Mouse (Mus musculus) right cerebral cortex, adult 2 months (tissue): ENCODE data around the gene Slc38a7.
"Not testable (repeated sequence)": the region's sequence is repeated elsewhere in the genome, so short reads cannot be mapped to it uniquely, and the experiment has no call there.

Source experiments
- DNase-seq, 2 experiments: peaks; one replicate each; pipeline ENCODE4 v3.0.0; 2021 to 2022; ENCODE audit warnings: low spot score in 2 of 2

Slc38a7 gene

DNA sequence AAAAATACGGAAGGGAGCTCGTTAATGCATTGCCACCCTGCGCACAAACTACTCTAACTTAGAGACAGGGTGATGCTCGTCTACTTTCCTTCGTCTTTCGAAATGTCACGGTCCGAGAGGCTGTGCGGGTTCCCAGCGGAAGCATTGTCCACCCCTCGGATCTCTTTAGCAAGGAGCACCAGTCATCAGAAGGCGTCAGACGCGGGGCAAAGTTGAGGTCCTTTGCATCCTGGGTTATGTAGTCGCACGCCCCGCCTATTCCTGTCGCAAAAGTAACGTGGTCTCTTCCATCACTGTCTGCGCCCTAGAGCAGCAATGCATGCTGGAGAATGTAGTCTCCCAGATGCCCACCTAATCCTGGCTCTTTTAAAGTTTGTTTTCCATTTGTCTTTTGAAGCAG lies 45.5 kb downstream of the Slc38a7 start:
- DNase-seq = peak; percentile 94 to 98

DNA sequence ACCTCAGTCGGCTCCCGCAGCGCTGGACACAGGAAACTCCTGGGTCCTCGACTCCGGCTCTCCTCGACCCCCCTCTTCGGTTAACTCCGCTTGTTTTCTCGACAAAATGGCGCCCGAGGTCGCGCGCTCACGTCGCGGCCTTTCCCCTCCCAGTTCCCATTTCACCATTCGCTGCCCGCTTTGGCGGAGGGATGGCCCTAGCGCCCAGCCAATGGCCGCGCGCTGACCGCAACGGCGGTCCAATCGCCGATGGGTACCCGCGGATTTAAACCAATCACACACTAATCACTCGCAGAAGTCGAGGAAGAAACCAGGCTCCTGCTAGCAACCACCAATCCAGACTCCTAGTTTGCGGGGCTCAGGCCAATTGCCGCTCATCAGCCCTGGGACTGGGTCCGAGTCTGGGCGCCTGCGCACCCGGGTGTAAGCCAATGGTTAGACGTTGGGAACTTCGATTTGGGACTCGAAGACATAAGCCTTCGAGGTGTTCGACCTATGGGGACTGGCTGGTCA lies 46.0 kb downstream of the Slc38a7 start, which contains the start of gene Cnot1:
TSS of gene Cnot1 (minus strand) at position 134 of the 513 bp plus-strand sequence.
- DNase-seq = peak; percentile 98 to 99

DNA sequence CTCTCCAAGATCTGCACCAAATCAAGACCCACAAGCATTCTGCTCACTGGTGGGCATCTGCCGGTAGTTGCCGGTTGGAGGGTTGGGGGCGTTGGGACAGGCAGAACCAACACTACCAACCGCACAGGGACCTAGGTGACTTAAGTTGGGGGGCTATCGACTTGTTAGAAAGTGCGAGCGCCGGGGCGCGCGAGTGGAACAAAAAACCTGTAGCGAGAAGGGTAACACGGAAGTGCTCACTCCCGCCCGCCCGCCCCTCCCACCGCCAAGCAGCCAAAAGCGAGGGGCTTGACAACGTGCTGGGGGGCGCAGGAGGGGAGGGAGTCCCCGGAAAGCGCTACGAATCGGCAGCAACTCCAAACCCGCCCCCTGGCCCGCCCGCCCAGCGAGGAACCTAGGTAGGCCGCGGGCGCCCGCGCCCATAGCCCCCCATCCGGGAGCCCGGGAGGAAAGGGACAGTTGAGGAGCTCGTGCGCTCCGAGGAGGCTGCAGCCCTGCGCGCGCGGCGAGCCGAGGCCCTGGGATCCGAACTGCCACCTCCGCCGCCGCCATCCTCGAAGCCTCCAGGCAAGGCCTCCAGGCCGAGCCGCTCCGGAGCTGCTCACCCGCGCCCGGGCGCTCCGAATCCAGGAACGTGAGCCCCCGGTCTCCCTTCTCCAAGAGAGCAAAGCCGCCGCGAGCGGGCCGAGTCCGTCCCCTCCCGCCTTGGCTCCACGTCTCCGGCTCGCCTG lies 46.7 kb downstream of the Slc38a7 start:
- DNase-seq = no peak

DNA sequence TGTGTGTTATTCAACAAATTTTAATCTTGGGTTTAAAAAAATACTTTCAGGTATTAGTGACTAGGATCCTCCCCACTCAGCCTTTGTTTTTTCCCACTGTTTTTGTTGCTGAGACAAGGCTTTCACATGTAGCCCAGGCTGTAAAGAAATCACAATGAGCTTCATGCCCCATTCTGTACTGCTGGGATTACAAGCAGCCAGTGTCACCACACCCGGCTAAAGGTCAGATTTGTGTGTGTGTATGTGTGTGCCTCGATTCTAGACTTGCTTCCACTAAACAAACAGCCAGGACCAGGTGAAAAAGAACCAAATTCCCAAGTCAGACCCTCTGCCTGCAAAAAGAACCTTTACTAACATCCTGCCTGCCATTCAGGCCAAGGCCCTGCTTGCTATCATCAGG lies 47.9 kb downstream of the Slc38a7 start:
- DNase-seq = no peak

DNA sequence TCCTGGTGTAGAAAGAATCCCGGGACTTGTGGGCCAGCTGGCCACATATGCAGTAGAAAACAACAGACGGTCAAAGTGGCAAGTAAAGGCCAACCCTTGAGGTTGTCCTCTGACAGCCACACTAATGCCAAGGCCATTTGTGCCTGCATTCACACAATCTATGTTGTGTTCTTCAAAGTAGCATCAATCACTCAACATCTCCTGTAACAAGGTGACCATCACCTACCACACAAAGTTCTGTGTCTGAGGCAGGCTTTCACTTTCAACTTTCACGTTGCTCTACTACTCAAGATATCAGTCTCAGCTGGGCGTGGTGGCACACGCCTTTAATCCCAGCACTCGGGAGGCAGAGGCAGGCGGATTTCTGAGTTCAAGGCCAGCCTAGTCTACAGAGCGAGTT lies 51.1 kb downstream of the Slc38a7 start:
- DNase-seq = no peak

DNA sequence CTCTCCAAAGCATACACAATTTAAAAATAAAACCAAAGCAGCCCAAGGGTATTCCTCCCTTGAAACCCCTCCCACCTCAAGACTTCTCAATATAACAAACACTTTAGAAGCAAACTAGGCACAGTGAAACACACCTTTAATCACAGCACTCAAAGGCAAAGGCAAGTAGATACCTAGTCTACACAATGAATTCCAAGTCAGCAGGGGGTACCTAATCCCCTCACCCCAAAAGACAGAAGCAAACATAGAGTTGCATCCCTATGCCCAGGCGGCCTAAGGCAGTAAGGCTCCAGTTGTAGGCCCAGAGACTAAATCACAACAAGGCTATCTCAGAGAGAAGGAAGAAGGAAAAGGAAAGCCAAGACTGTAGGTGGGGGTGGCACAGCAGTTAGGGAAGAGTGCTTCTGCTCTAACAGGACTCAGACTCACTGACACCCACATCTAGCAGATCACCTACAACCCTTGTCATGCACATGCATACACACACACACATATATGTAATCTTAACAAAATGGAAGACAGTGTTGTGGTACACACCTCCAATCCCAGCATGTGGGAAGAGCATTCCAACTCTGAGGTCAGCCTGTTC lies 51.8 kb downstream of the Slc38a7 start:
- DNase-seq = no peak

DNA sequence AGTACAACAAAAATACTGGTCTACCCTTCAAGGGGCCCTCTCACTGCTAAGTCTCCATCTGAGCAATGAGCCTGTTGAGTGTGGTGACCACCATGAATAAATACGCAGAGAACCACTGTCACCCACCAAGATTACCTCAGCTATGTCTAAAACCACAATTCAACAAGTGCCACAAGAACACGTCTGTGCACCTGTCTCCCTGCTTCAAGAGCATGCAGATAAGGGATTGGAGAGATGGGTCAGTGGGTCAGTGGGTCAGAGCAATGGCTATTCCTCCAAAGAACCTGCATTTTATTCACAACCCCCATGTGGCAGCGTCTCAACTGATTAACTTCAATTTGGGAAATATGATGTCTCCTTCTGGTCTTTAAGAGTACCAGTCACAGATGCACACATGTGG lies 53.0 kb downstream of the Slc38a7 start:
- DNase-seq = no peak

DNA sequence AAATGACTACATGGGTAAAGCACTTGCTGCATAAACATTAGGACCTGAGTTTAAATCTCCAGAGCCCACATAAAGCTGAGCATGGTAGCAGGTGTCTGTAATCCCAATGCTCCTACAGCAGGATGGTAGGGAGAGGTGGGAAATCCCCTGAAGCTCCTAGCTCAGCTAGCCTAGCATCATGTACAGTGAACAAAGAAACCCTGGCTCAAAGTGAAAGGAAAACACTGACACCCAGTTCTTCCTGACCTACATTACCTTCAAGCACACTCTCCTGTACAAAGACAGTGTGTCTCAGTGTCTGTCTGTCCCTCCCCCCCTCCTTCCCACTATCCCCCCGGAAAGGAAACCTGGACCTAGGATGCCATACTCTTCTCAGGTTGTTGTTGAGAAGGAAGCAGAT lies 53.4 kb downstream of the Slc38a7 start:
- no peak for DNase-seq

DNA sequence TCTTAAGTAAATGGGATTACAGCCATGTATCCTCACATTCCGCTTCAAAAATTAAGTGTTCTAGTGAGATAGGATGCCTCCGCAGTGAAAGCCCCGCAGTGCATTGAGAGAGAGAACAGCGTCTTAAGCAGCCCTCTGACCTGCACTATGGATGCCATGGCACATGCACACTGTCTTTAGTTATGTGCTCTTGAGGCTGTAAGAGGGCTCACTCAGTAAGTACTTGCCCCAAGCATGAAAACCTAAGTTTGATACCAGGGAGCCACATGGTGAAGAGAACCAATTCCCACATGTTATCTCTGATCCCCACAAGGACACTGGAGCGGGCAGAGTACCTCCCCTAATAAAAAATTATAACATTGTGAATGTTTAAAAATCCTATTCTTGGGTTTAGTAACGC lies 54.2 kb downstream of the Slc38a7 start:
- DNase-seq = no peak

DNA sequence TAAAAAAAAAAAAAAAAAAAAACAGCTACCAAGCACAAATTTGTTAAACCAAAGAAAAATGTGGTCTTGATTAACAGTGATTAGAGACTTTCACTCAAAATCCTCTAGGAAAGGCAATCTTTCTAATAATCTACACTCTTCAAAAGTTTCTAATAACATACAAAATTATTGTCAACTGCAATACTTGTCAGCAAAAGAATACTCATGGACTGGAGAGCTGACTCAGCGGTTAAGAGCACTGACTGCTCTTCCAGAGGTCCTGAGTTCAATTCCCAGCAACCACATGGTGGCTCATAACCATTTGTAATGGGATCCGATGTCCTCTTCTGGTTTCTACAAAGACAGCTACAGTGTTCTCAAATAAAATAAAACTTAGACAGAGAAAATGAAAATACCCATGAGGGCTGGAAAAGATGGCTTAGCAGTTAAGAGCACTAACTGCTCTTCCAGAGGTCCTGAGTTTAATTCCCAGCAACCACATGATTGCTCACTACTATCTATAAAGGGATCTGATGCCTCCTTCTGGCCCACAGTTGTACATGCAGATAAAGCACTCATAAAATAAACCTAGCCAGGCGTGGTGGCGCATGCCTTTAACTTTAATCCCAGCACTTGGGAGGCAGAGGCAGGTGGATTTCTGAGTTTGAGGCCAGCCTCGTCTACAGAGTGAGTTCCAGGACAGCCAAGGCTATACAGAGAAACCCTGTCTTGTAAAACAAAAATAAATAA lies 57.8 kb downstream of the Slc38a7 start:
- not testable (repeated sequence) for DNase-seq
